Mouse (Mus musculus) intestine, embryonic 15.5 days (tissue): ENCODE measurements at regions not wholly inside any gene's neighbourhood (a gene's known extent, or its start where the extent isn't known, plus 50 kb on each side); places are given as distances from the start of the nearest gene placed in this dataset.

ENCODE experiments used
- ATAC-seq: fragments of 200-750 bp; cut with Nextera tagmentation; 2 replicates; pipeline ENCODE4 v1.8.0; 2017; ENCODE audit warnings: moderate TSS enrichment, moderate library complexity
- H3K27ac ChIP-seq: fragments of 300-500 bp; sonication (generic); 2 replicates; pipeline ENCODE4 v1.5.1; 2015; ENCODE audit warnings: mild to moderate bottlenecking, inconsistent platforms
- H3K27me3 ChIP-seq: fragments of 300-500 bp; sonication (generic); replicated peaks from 2 replicates; pipeline ENCODE4 v1.6.1; 2015; ENCODE audit warnings: inconsistent platforms
- H3K36me3 ChIP-seq: fragments of 300-500 bp; sonication (generic); 2 replicates; pipeline ENCODE4 v1.6.1; 2015; ENCODE audit warnings: inconsistent platforms
- H3K4me1 ChIP-seq: fragments of 300-500 bp; sonication (generic); replicated peaks from 2 replicates; pipeline ENCODE4 v1.6.1; 2015; ENCODE audit warnings: inconsistent platforms
- H3K4me2 ChIP-seq: fragments of 300-500 bp; sonication (generic); replicated peaks from 2 replicates; pipeline ENCODE4 v1.6.1; 2015; ENCODE audit warnings: mild to moderate bottlenecking, inconsistent platforms
- H3K4me3 ChIP-seq: fragments of 300-500 bp; sonication (generic); replicated peaks from 2 replicates; pipeline ENCODE4 v1.5.1; 2015; ENCODE audit warnings: inconsistent platforms
- H3K9ac ChIP-seq: fragments of 300-500 bp; sonication (generic); 2 replicates; pipeline ENCODE4 v1.6.1; 2015; ENCODE audit warnings: inconsistent platforms
- H3K9me3 ChIP-seq: fragments of 300-500 bp; sonication (generic); 2 replicates; pipeline ENCODE4 v1.6.1; 2016; ENCODE audit warnings: inconsistent platforms
- WGBS: fragments of 180-500 bp; shearing (Covaris S2); methylation state at CpG from one replicate; pipeline ENCODE4 v1.1.7; 2015; 5-methylcytosine and 5-hydroxymethylcytosine counted together

DNA sequence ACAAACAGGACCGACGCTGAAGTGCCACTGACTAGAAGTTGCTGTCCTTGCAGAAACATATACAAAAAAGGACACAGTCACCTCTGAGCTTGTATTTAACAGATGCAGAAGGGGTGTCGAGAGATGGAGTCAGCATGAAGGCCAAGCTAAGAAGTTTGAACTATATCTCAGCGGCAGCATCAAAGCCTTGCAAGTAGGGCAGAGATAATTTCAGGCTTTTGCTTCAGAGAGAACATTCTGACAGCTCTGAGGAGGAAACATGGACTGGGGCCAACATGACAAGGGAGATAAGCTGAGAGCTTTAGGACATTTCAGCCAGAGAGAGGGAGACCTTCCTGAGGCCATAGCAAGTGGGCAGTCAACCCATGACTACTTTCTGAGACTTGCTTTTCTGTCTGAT is 856.7 kb downstream of the Epha4 start:
- H3K4me2 ChIP-seq = no peak overlapping the region
- H3K36me3 ChIP-seq = no peaks in the 10 kb centered on the region
- no peaks in the 10 kb centered on the region for H3K9me3 ChIP-seq
- H3K27me3 ChIP-seq = no peaks in the 10 kb centered on the region
- WGBS = 86% methylated on average over 4 of the region's 4 CpGs
- H3K27ac ChIP-seq = no peak overlapping the region
- no peak overlapping the region for H3K4me3 ChIP-seq
- no peak overlapping the region for H3K9ac ChIP-seq
- no peaks in the 10 kb centered on the region for H3K4me1 ChIP-seq
- ATAC-seq = no peak

GRCm38 (mm10) chr1:76660146-76660545 is 854.7 kb downstream of the Epha4 start:
- Histone ChIP-seq H3K4me3 (no peak overlapping the region), H3K4me2 (no peak overlapping the region), H3K9me3 (no peaks in the 10 kb centered on the region), H3K27ac (no peak overlapping the region), H3K9ac (no peak overlapping the region), H3K36me3 (no peaks in the 10 kb centered on the region), H3K4me1 (no peaks in the 10 kb centered on the region), H3K27me3 (no peaks in the 10 kb centered on the region)
- WGBS = 87% methylated on average over 3 of the region's 3 CpGs
- no peak for ATAC-seq

DNA sequence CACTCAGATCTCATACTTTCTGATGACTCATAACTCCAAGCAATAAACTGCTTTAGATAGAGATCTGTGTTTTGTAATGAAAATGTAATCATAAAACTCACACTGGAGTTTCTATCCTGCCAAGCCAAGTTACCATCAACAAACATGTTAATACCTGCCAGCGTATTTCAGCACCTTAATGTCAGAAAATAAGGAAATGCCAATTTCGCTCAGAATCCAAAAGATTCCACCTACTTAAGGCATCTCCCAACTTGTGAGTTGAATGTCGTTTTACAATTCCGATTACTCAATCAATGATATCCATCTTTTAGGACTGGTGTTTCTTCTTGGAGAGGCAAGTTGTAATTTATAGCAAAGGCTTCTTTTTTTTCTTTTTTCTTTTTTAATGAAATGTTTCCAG is 850.5 kb downstream of the Epha4 start:
- WGBS = 82% methylated on average over 4 of the region's 4 CpGs
- H3K9me3 ChIP-seq = no peaks in the 10 kb centered on the region
- H3K4me2 ChIP-seq = no peak overlapping the region
- no peaks in the 10 kb centered on the region for H3K36me3 ChIP-seq
- no peak for ATAC-seq
- no peaks in the 10 kb centered on the region for H3K4me1 ChIP-seq
- H3K9ac ChIP-seq = no peak overlapping the region
- no peak overlapping the region for H3K27ac ChIP-seq
- H3K4me3 ChIP-seq = no peak overlapping the region
- H3K27me3 ChIP-seq = no peaks in the 10 kb centered on the region

DNA sequence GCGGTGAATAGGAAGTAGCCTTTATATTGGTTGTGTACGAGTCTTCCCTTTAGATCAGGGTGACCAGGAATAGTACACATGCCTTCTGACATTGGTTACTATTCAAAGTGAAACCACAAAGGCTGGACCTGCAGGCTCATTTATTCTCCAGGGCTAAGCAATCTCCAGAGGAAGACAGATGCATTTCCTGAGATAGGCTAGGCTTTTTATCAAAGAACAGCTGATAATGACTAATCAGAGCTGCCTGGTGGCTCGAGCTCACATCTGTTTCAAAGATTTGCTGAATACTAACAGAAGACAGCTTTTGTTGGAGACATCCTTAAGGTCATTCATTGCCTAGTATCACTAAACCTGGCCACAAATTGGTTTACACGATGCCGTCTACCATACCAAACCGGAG is 838.1 kb downstream of the Epha4 start:
- H3K4me2 ChIP-seq = no peak overlapping the region
- no peaks in the 10 kb centered on the region for H3K27me3 ChIP-seq
- H3K4me1 ChIP-seq = no peaks in the 10 kb centered on the region
- H3K36me3 ChIP-seq = no peaks in the 10 kb centered on the region
- H3K9me3 ChIP-seq = no peaks in the 10 kb centered on the region
- no peak overlapping the region for H3K27ac ChIP-seq
- ATAC-seq = no peak
- H3K4me3 ChIP-seq = no peak overlapping the region
- no peak overlapping the region for H3K9ac ChIP-seq
- whole genome bisulfite sequencing = 65% methylated on average over 6 of the region's 6 CpGs

DNA sequence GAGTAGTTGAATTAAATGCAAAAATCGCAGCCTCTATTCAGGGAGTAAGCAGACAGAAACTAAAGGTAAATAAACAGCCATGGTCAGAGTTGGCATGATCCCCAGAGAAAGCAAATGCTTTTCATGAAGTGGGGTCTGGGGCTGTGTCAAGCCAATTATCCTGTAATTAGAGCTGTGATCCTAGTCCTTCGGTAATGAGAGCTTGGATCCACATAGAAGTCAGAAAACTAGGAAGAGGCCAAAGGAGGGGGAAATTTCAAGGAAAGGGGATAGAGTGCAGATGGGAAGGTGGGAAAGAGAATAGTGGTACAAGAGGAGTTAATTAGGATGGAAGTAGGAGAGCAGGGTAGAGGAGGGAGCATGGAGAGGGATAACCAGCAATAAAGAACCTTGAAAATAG is 809.3 kb downstream of the Epha4 start:
- no peaks in the 10 kb centered on the region for H3K36me3 ChIP-seq
- no peak overlapping the region for H3K4me2 ChIP-seq
- no peaks in the 10 kb centered on the region for H3K4me1 ChIP-seq
- no peaks in the 10 kb centered on the region for H3K9me3 ChIP-seq
- no peak for ATAC-seq
- H3K9ac ChIP-seq = no peak overlapping the region
- no peaks in the 10 kb centered on the region for H3K27me3 ChIP-seq
- WGBS = 80% methylated on average over 2 of the region's 2 CpGs
- no peak overlapping the region for H3K27ac ChIP-seq
- H3K4me3 ChIP-seq = no peak overlapping the region

- 62% methylated on average over 11 of the region's 11 CpGs for WGBS
Measured at GRCm38 (mm10) chr1:76717639-76718292, 797.1 kb downstream of the Epha4 start.

DNA sequence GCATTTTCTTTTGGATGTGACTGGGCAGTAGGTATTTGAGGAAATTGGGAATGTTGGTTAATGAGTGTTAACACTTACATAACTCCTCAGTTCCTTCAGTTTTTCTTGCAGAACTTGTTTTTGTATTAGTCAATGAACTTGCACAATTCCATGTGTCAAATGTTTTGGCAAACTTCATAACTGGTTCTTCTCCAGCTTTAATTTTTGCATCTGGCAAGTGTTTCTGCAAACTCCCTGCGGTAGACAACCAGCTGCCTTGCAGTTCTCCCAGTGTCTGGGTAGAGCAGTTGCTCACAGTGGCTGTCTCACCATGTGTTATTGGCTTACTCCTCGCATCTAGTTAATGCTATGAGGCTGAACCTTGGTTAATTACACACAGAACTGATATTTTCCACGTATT is 790.4 kb downstream of the Epha4 start:
- Histone ChIP-seq H3K9ac (no peak overlapping the region), H3K9me3 (no peaks in the 10 kb centered on the region), H3K4me2 (no peak overlapping the region), H3K4me1 (no peaks in the 10 kb centered on the region), H3K36me3 (no peaks in the 10 kb centered on the region), H3K27me3 (no peaks in the 10 kb centered on the region), H3K27ac (no peak overlapping the region), H3K4me3 (no peak overlapping the region)
- no peak for ATAC-seq
- 65% methylated on average over 3 of the region's 3 CpGs for WGBS

More at GRCm38 (mm10) chr1:76717639-76718292, 797.1 kb downstream of the Epha4 start:
- no peaks in the 10 kb centered on the region for H3K27me3 ChIP-seq
- no peak for ATAC-seq
- H3K4me3 ChIP-seq = no peak overlapping the region
- no peak overlapping the region for H3K9ac ChIP-seq
- H3K4me2 ChIP-seq = no peak overlapping the region
- H3K36me3 ChIP-seq = no peaks in the 10 kb centered on the region
- H3K9me3 ChIP-seq = no peaks in the 10 kb centered on the region
- no peaks in the 10 kb centered on the region for H3K4me1 ChIP-seq
- no peak overlapping the region for H3K27ac ChIP-seq

DNA sequence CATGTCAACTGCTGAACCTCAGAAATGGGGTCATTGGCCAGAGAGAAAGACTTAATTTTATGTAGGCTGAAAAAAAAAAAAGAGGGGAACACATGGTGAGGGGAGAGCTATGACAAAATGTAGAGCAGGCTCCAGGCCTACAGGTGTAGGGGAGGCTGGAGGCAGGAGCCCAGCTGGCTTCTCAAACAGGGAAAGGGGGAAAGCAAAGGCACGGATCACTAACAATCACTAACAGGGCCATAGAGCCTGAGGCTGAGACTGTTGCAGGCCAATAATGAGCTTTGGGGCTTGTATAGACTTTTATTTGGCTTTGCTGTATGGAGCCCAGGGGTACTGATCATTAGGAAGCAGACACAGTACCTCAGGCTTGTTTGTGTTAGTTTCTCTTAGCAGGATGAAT is 777.9 kb downstream of the Epha4 start:
- no peaks in the 10 kb centered on the region for H3K27me3 ChIP-seq
- 87% methylated on average over 1 of the region's 1 CpGs for WGBS
- no peak for ATAC-seq

GRCm38 (mm10) chr1:76737663-76738062 is 777.2 kb downstream of the Epha4 start:
- Histone ChIP-seq H3K27ac (no peak overlapping the region), H3K9me3 (no peaks in the 10 kb centered on the region), H3K4me1 (no peaks in the 10 kb centered on the region), H3K27me3 (no peaks in the 10 kb centered on the region), H3K4me3 (no peak overlapping the region), H3K9ac (no peak overlapping the region), H3K4me2 (no peak overlapping the region), H3K36me3 (no peaks in the 10 kb centered on the region)
- 89% methylated on average over 2 of the region's 2 CpGs for WGBS
- ATAC-seq = no peak

More for the DNA sequence above, 777.9 kb downstream of the Epha4 start:
- Histone ChIP-seq H3K4me1 (no peaks in the 10 kb centered on the region), H3K27ac (no peak overlapping the region), H3K9ac (no peak overlapping the region), H3K36me3 (no peaks in the 10 kb centered on the region), H3K4me3 (no peak overlapping the region), H3K4me2 (no peak overlapping the region), H3K9me3 (no peaks in the 10 kb centered on the region)

GRCm38 (mm10) chr1:76772694-76773093 is 742.2 kb downstream of the Epha4 start:
- no peaks in the 10 kb centered on the region for H3K27me3 ChIP-seq
- H3K9ac ChIP-seq = no peak overlapping the region
- 71% methylated on average over 2 of the region's 2 CpGs for WGBS
- no peaks in the 10 kb centered on the region for H3K9me3 ChIP-seq
- no peak overlapping the region for H3K27ac ChIP-seq
- H3K4me1 ChIP-seq = no peaks in the 10 kb centered on the region
- no peak overlapping the region for H3K4me2 ChIP-seq
- ATAC-seq = no peak
- no peaks in the 10 kb centered on the region for H3K36me3 ChIP-seq
- H3K4me3 ChIP-seq = no peak overlapping the region

GRCm38 (mm10) chr1:76786871-76787270 is 728.0 kb downstream of the Epha4 start:
- H3K9me3 ChIP-seq = no peaks in the 10 kb centered on the region

DNA sequence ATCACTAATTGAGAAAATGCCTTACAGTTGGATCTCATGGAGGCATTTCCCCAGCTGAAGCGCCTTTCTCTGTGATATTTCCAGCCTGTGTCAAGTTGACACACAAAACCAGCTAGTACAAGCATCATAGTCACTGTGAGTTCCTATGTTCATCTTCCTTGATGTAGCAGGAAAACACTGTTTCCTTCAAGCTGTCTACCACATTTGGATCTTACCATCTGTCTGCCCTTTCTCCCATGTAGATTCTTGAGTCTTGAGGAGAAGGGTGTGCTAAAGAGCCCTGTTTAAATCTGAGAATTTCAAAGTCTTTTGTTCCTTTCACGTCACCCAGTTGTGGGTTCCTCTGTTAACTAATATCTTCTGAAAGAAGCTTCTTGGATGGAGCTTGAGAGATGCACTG is 721.5 kb downstream of the Epha4 start:
- 82% methylated on average over 2 of the region's 2 CpGs for WGBS
- H3K9ac ChIP-seq = no peak overlapping the region
- no peaks in the 10 kb centered on the region for H3K9me3 ChIP-seq
- no peaks in the 10 kb centered on the region for H3K36me3 ChIP-seq
- no peak overlapping the region for H3K4me2 ChIP-seq
- H3K4me1 ChIP-seq = no peaks in the 10 kb centered on the region
- H3K27me3 ChIP-seq = no peaks in the 10 kb centered on the region
- no peak overlapping the region for H3K4me3 ChIP-seq
- no peak overlapping the region for H3K27ac ChIP-seq
- no peak for ATAC-seq

More at GRCm38 (mm10) chr1:76786871-76787270, 728.0 kb downstream of the Epha4 start:
- H3K4me1 ChIP-seq = no peaks in the 10 kb centered on the region
- no peaks in the 10 kb centered on the region for H3K36me3 ChIP-seq
- H3K27me3 ChIP-seq = no peaks in the 10 kb centered on the region
- H3K4me2 ChIP-seq = no peak overlapping the region
- WGBS = 94% methylated on average over 2 of the region's 2 CpGs
- no peak overlapping the region for H3K9ac ChIP-seq
- no peak overlapping the region for H3K27ac ChIP-seq
- no peak for ATAC-seq
- no peak overlapping the region for H3K4me3 ChIP-seq

GRCm38 (mm10) chr1:76819906-76820305 is 695.0 kb downstream of the Epha4 start:
- WGBS = 85% methylated on average over 1 of the region's 1 CpGs

More at GRCm38 (mm10) chr1:76819906-76820305, 695.0 kb downstream of the Epha4 start:
- no peak overlapping the region for H3K4me2 ChIP-seq
- H3K36me3 ChIP-seq = no peaks in the 10 kb centered on the region
- H3K27ac ChIP-seq = no peak overlapping the region
- no peak overlapping the region for H3K9ac ChIP-seq
- H3K4me3 ChIP-seq = no peak overlapping the region
- H3K9me3 ChIP-seq = no peaks in the 10 kb centered on the region
- no peaks in the 10 kb centered on the region for H3K4me1 ChIP-seq
- no peaks in the 10 kb centered on the region for H3K27me3 ChIP-seq
- no peak for ATAC-seq
